Mouse (Mus musculus): ENCODE measurements around the gene H2al2a. TPM values are rescaled to one million over a fixed set of nuclear protein-coding genes. Genes with fewer than 3 reads are reported as not detected.
A peak's percentile ranks its signal among the peaks of the same experiment; 100 is the strongest.

H2al2a gene
- polyA plus RNA-seq, 1 experiment = 553 TPM

- no peaks in the 10 kb centered on the region; the same call in 1 of the 2 replicates for H3K27me3 ChIP-seq (ENCODE audit: control insufficient read depth, insufficient read depth, low read length)
- H3K27ac ChIP-seq (ENCODE audit: control insufficient read depth, insufficient read depth, low read depth, low read length) = peak overlapping the region; percentile 69
- peak overlapping the region; percentile 84 for H3K4me3 ChIP-seq (ENCODE audit: control insufficient read depth, low read depth, low read length)
- TF ChIP-seq POLR2A (IDR thresholded peaks at IDR 0.05; ENCODE audit: control insufficient read depth, low read depth, low read length) (no peak), CTCF (IDR thresholded peaks at IDR 0.05; ENCODE audit: control insufficient read depth, insufficient read depth, insufficient replicate concordance, low read depth, low read length) (peak; percentile 89)
- peaks cover 16% of the 10 kb centered on the region for H3K4me1 ChIP-seq (ENCODE audit: control insufficient read depth, insufficient read depth, low read length)
- H3K36me3 ChIP-seq (ENCODE audit: control insufficient read depth, insufficient read depth, low read length) = no peaks in the 10 kb centered on the region
Observed at GRCm38 (mm10) chr2:18027448-18028139, 30.8 kb upstream of the H2al2a start.

GRCm38 (mm10) chr2:18026116-18026947 lies 29.6 kb upstream of the H2al2a start:
- Histone ChIP-seq H3K4me3 (ENCODE audit: control insufficient read depth, low read depth, low read length) (peak overlapping the region; percentile 71), H3K27me3 (ENCODE audit: control insufficient read depth, insufficient read depth, low read length) (no peaks in the 10 kb centered on the region), H3K4me1 (ENCODE audit: control insufficient read depth, insufficient read depth, low read length) (peaks cover 10% of the 10 kb centered on the region), H3K36me3 (ENCODE audit: control insufficient read depth, insufficient read depth, low read length) (no peaks in the 10 kb centered on the region), H3K27ac (ENCODE audit: control insufficient read depth, insufficient read depth, low read depth, low read length) (no peak overlapping the region)
- no peak for TF ChIP-seq CTCF (IDR thresholded peaks at IDR 0.05; ENCODE audit: control insufficient read depth, insufficient read depth, insufficient replicate concordance, low read depth, low read length)
- TF ChIP-seq POLR2A (IDR thresholded peaks at IDR 0.05; ENCODE audit: control insufficient read depth, low read depth, low read length) = no peak

GRCm38 (mm10) chr2:18025781-18026115 lies 29.0 kb upstream of the H2al2a start:
- H3K27me3 ChIP-seq (ENCODE audit: control insufficient read depth, insufficient read depth, low read length) = no peaks in the 10 kb centered on the region
- H3K36me3 ChIP-seq (ENCODE audit: control insufficient read depth, insufficient read depth, low read length) = no peaks in the 10 kb centered on the region
- peaks cover 10% of the 10 kb centered on the region for H3K4me1 ChIP-seq (ENCODE audit: control insufficient read depth, insufficient read depth, low read length)
- no peak for TF ChIP-seq POLR2A (IDR thresholded peaks at IDR 0.05; ENCODE audit: control insufficient read depth, low read depth, low read length)
- TF ChIP-seq CTCF (IDR thresholded peaks at IDR 0.05; ENCODE audit: control insufficient read depth, insufficient read depth, insufficient replicate concordance, low read depth, low read length) = no peak
- H3K27ac ChIP-seq (ENCODE audit: control insufficient read depth, insufficient read depth, low read depth, low read length) = no peak overlapping the region
- peak overlapping the region; percentile 71 for H3K4me3 ChIP-seq (ENCODE audit: control insufficient read depth, low read depth, low read length)

- Histone ChIP-seq H3K27me3 (ENCODE audit: control insufficient read depth, insufficient read depth, low read length) (no peaks in the 10 kb centered on the region), H3K36me3 (ENCODE audit: control insufficient read depth, insufficient read depth, low read length) (no peaks in the 10 kb centered on the region), H3K27ac (ENCODE audit: control insufficient read depth, insufficient read depth, low read depth, low read length) (no peak overlapping the region), H3K4me1 (ENCODE audit: control insufficient read depth, insufficient read depth, low read length) (peaks cover 10% of the 10 kb centered on the region), H3K4me3 (ENCODE audit: control insufficient read depth, low read depth, low read length) (no peak overlapping the region)
- TF ChIP-seq CTCF (IDR thresholded peaks at IDR 0.05; ENCODE audit: control insufficient read depth, insufficient read depth, insufficient replicate concordance, low read depth, low read length) (no peak), POLR2A (IDR thresholded peaks at IDR 0.05; ENCODE audit: control insufficient read depth, low read depth, low read length) (no peak)
Observed at GRCm38 (mm10) chr2:18025116-18025515, 28.4 kb upstream of the H2al2a start.

- Histone ChIP-seq H3K27me3 (ENCODE audit: control insufficient read depth, insufficient read depth, low read length) (no peaks in the 10 kb centered on the region), H3K4me1 (ENCODE audit: control insufficient read depth, insufficient read depth, low read length) (peaks cover 3% of the 10 kb centered on the region), H3K27ac (ENCODE audit: control insufficient read depth, insufficient read depth, low read depth, low read length) (no peak overlapping the region), H3K4me3 (ENCODE audit: control insufficient read depth, low read depth, low read length) (no peak overlapping the region), H3K36me3 (ENCODE audit: control insufficient read depth, insufficient read depth, low read length) (no peaks in the 10 kb centered on the region)
- no peak for TF ChIP-seq CTCF (IDR thresholded peaks at IDR 0.05; ENCODE audit: control insufficient read depth, insufficient read depth, insufficient replicate concordance, low read depth, low read length)
Observed at GRCm38 (mm10) chr2:18022886-18023285, 26.1 kb upstream of the H2al2a start.

GRCm38 (mm10) chr2:18019122-18019521 lies 22.4 kb upstream of the H2al2a start:
- H3K27me3 ChIP-seq (ENCODE audit: control insufficient read depth, insufficient read depth, low read length) = no peaks in the 10 kb centered on the region
- H3K36me3 ChIP-seq (ENCODE audit: control insufficient read depth, insufficient read depth, low read length) = no peaks in the 10 kb centered on the region
- H3K4me3 ChIP-seq (ENCODE audit: control insufficient read depth, low read depth, low read length) = no peak overlapping the region
- no peaks in the 10 kb centered on the region for H3K4me1 ChIP-seq (ENCODE audit: control insufficient read depth, insufficient read depth, low read length)
- no peak for TF ChIP-seq POLR2A (IDR thresholded peaks at IDR 0.05; ENCODE audit: control insufficient read depth, low read depth, low read length)
- no peak for TF ChIP-seq CTCF (IDR thresholded peaks at IDR 0.05; ENCODE audit: control insufficient read depth, insufficient read depth, insufficient replicate concordance, low read depth, low read length)
- no peak overlapping the region for H3K27ac ChIP-seq (ENCODE audit: control insufficient read depth, insufficient read depth, low read depth, low read length)

GRCm38 (mm10) chr2:18017321-18017720 lies 20.6 kb upstream of the H2al2a start:
- Histone ChIP-seq H3K27ac (ENCODE audit: control insufficient read depth, insufficient read depth, low read depth, low read length) (no peak overlapping the region), H3K36me3 (ENCODE audit: control insufficient read depth, insufficient read depth, low read length) (no peaks in the 10 kb centered on the region), H3K4me1 (ENCODE audit: control insufficient read depth, insufficient read depth, low read length) (no peaks in the 10 kb centered on the region), H3K4me3 (ENCODE audit: control insufficient read depth, low read depth, low read length) (no peak overlapping the region), H3K27me3 (ENCODE audit: control insufficient read depth, insufficient read depth, low read length) (no peaks in the 10 kb centered on the region)
- TF ChIP-seq CTCF (IDR thresholded peaks at IDR 0.05; ENCODE audit: control insufficient read depth, insufficient read depth, insufficient replicate concordance, low read depth, low read length) (no peak), POLR2A (IDR thresholded peaks at IDR 0.05; ENCODE audit: control insufficient read depth, low read depth, low read length) (no peak)

All from testis, adult 2 months (tissue).